Mouse (Mus musculus) midbrain, postnatal 0 days (tissue): ENCODE data around the gene 4930558K02Rik. TPM values are rescaled to one million over a fixed set of nuclear protein-coding genes. Genes with fewer than 3 reads are reported as not detected.
A peak's percentile ranks its signal among the peaks of the same experiment; 100 is the strongest.

Source experiments
- ATAC-seq: fragments of 200-750 bp; cut with Nextera tagmentation; 2 replicates; pipeline ENCODE4 v1.8.0; 2017; ENCODE audit warnings: moderate number of reproducible peaks, mild to moderate bottlenecking, moderate TSS enrichment, moderate library complexity; ENCODE audit not compliant: low FRiP score
- DNase-seq: peaks from one replicate; pipeline ENCODE4 v3.0.0-alpha.2; 2015; ENCODE audit warnings: low spot score
- H3K27ac ChIP-seq: fragments of 300-500 bp; sonication (generic); 2 replicates; pipeline ENCODE4 v1.5.1; 2014; ENCODE audit warnings: low read depth, mild to moderate bottlenecking, low read length, mixed read lengths
- H3K27me3 ChIP-seq: fragments of 300-500 bp; sonication (generic); 2 replicates; pipeline ENCODE4 v1.6.1; 2014; ENCODE audit warnings: low read length, control low read depth, mixed read lengths; ENCODE audit not compliant: insufficient read depth
- H3K36me3 ChIP-seq: fragments of 300-500 bp; sonication (generic); 2 replicates; pipeline ENCODE4 v1.6.1; 2014; ENCODE audit warnings: low read length, control low read depth, mixed read lengths; ENCODE audit not compliant: insufficient read depth
- H3K4me1 ChIP-seq: fragments of 300-500 bp; sonication (generic); 2 replicates; pipeline ENCODE4 v1.6.1; 2014; ENCODE audit warnings: mild to moderate bottlenecking, control low read depth, antibody characterized with exemption, low read length, mixed read lengths; ENCODE audit not compliant: insufficient read depth
- H3K4me2 ChIP-seq: fragments of 300-500 bp; sonication (generic); 2 replicates; pipeline ENCODE4 v1.6.1; 2014; ENCODE audit warnings: low read depth, mild to moderate bottlenecking, low read length, mixed read lengths; ENCODE audit not compliant: poor library complexity, severe bottlenecking
- H3K4me3 ChIP-seq: fragments of 300-500 bp; sonication (generic); 2 replicates; pipeline ENCODE4 v1.5.1; 2014; ENCODE audit warnings: low read depth, mild to moderate bottlenecking, low read length, moderate library complexity
- H3K9ac ChIP-seq: fragments of 300-500 bp; sonication (generic); replicated peaks from 2 replicates; pipeline ENCODE4 v1.6.1; 2014; ENCODE audit warnings: mild to moderate bottlenecking, low read length, moderate library complexity, mixed read lengths; ENCODE audit not compliant: poor library complexity, severe bottlenecking
- H3K9me3 ChIP-seq: fragments of 300-500 bp; sonication (generic); 2 replicates; pipeline ENCODE4 v1.6.1; 2016; ENCODE audit warnings: low read length, control low read depth
- CTCF ChIP-seq: IDR thresholded peaks from 2 replicates; pipeline ENCODE4 v1.5.1; 2016; ENCODE audit warnings: antibody characterized with exemption, mild to moderate bottlenecking
- WGBS: fragments of 180-500 bp; shearing (Covaris S2); extraction: QIAGEN DNeasy Blood & Tissue Kit; methylation state at CpG from one replicate; pipeline ENCODE4 v1.1.7; 2014; 5-methylcytosine and 5-hydroxymethylcytosine counted together
- polyA plus RNA-seq: library from polyadenylated mRNA; unstranded; fragments of >200 nt; fragmentation: Nextera tagmentation; extraction: Ambion mirVana; gene quantifications from 2 replicates; pipeline ENCODE4 v1.2.1, GENCODE M21; 2015
- total RNA-seq: library from RNA; depleted of rRNA; stranded (reverse); fragments of >200 nt; gene quantifications from 2 replicates; pipeline ENCODE4 v1.2.3, GENCODE M21; 2014

4930558K02Rik gene
- total and polyA plus RNA-seq, 2 experiments from 2014 or later, result 0.47 TPM; not detected in 1

- no peaks in the 10 kb centered on the region for H3K27me3 ChIP-seq
- WGBS, result 71% methylated on average over 8 of the region's 8 CpGs
- no peaks in the 10 kb centered on the region for H3K9me3 ChIP-seq
- ATAC-seq (no peak), DNase-seq (no peak)
- H3K27ac ChIP-seq, result 0 out of 2 replicates have a peak overlapping the region, but pooled peaks have one; percentile 12
- TF ChIP-seq CTCF, result no peak
- peaks cover 3% of the 10 kb centered on the region; the same call in 1 of the 2 replicates for H3K4me1 ChIP-seq
- no peak overlapping the region for H3K9ac ChIP-seq
- H3K36me3 ChIP-seq, result no peaks in the 10 kb centered on the region
- H3K4me2 ChIP-seq, result no peak overlapping the region
- no peak overlapping the region for H3K4me3 ChIP-seq
Measured at GRCm38 (mm10) chr1:162001328-162001727, 21.9 kb upstream of the 4930558K02Rik start.

GRCm38 (mm10) chr1:161999882-162000371, 20.5 kb upstream of the 4930558K02Rik start:
- Histone ChIP-seq H3K9ac (no peak overlapping the region), H3K4me2 (peak overlapping the region; percentile 26; the same call in 1 of the 2 replicates), H3K27me3 (no peaks in the 10 kb centered on the region), H3K4me3 (no peak overlapping the region), H3K4me1 (peaks cover 3% of the 10 kb centered on the region; the same call in 1 of the 2 replicates), H3K36me3 (no peaks in the 10 kb centered on the region), H3K27ac (no peak overlapping the region), H3K9me3 (no peaks in the 10 kb centered on the region)
- peak; percentile 72 for ATAC-seq
- TF ChIP-seq CTCF, result peak; percentile 88
- WGBS, result 3% methylated on average over 4 of the region's 4 CpGs
- DNase-seq, result peak; percentile 93

- Histone ChIP-seq H3K4me3 (no peak overlapping the region), H3K4me1 (peaks cover 1% of the 10 kb centered on the region; the same call in 1 of the 2 replicates), H3K36me3 (no peaks in the 10 kb centered on the region), H3K9ac (no peak overlapping the region), H3K9me3 (no peaks in the 10 kb centered on the region), H3K4me2 (no peak overlapping the region), H3K27ac (no peak overlapping the region), H3K27me3 (no peaks in the 10 kb centered on the region)
- 41% methylated on average over 5 of the region's 5 CpGs for WGBS
- no peak for DNase-seq
- ATAC-seq, result no peak
- no peak for TF ChIP-seq CTCF
Measured at GRCm38 (mm10) chr1:161999338-161999737, 19.9 kb upstream of the 4930558K02Rik start.

- ATAC-seq, result no peak
- no peak for DNase-seq
- Histone ChIP-seq H3K4me3 (no peak overlapping the region), H3K4me2 (no peak overlapping the region), H3K27ac (no peak overlapping the region), H3K4me1 (no peaks in the 10 kb centered on the region), H3K9me3 (no peaks in the 10 kb centered on the region), H3K27me3 (no peaks in the 10 kb centered on the region), H3K36me3 (no peaks in the 10 kb centered on the region), H3K9ac (no peak overlapping the region)
- WGBS, result 80% methylated on average over 4 of the region's 4 CpGs
- no peak for TF ChIP-seq CTCF
Measured at GRCm38 (mm10) chr1:161998781-161999180, 19.3 kb upstream of the 4930558K02Rik start.

GRCm38 (mm10) chr1:161992389-161992788, 13.0 kb upstream of the 4930558K02Rik start:
- no peak overlapping the region for H3K4me2 ChIP-seq
- no peak for DNase-seq
- 92% methylated on average over 7 of the region's 7 CpGs for WGBS

GRCm38 (mm10) chr1:161991846-161992245, 12.4 kb upstream of the 4930558K02Rik start:
- TF ChIP-seq CTCF, result no peak
- no peak for DNase-seq
- Histone ChIP-seq H3K9ac (no peak overlapping the region), H3K4me2 (no peak overlapping the region), H3K27ac (no peak overlapping the region), H3K9me3 (no peaks in the 10 kb centered on the region), H3K4me3 (no peak overlapping the region), H3K4me1 (no peaks in the 10 kb centered on the region), H3K27me3 (no peaks in the 10 kb centered on the region), H3K36me3 (no peaks in the 10 kb centered on the region)
- ATAC-seq, result no peak
- 98% methylated on average over 11 of the region's 11 CpGs for WGBS

More at GRCm38 (mm10) chr1:161992389-161992788, 13.0 kb upstream of the 4930558K02Rik start:
- no peak for TF ChIP-seq CTCF
- Histone ChIP-seq H3K4me1 (no peaks in the 10 kb centered on the region), H3K36me3 (no peaks in the 10 kb centered on the region), H3K27ac (no peak overlapping the region), H3K9me3 (no peaks in the 10 kb centered on the region), H3K9ac (no peak overlapping the region), H3K4me3 (no peak overlapping the region), H3K27me3 (no peaks in the 10 kb centered on the region)
- no peak for ATAC-seq
